ENCODE assay signal across 9 mouse cellular contexts in genomic region chr19:23507256-23507851, GRCm38 (mm10). TPM values are rescaled to one million over a fixed set of nuclear protein-coding genes. Genes with fewer than 3 reads are reported as not detected.
DNase-seq lines count a peak whose midpoint lies in the region; ATAC-seq and TF ChIP-seq lines count a peak whose summit lies in the region.
"Had no signal": no experiment of that assay in that cellular context is flagged by ENCODE, and none has a peak within 500 bp of the region (broad histone marks: within the 10 kb centered on the region; RNA-seq: fewer than 3 reads in every experiment).

No protein-coding gene starts in this region.

- H3K9me3 ChIP-seq in heart, embryonic 10.5 days, result no peaks in the 10 kb centered on the region
- no peaks in the 10 kb centered on the region for H3K9me3 ChIP-seq in forebrain, embryonic 16.5 days (ENCODE audit: control insufficient read depth, low read length)
- H3K9me3 ChIP-seq in midbrain, embryonic 13.5 days, result no peaks in the 10 kb centered on the region

- peaks cover 4% of the 10 kb centered on the region; the same call in 1 of the 2 replicates for H3K4me1 ChIP-seq in heart, embryonic 10.5 days
- H3K4me1 ChIP-seq in forebrain, embryonic 16.5 days (replicated peaks; ENCODE audit: control insufficient read depth, insufficient read depth, low read length), result peaks cover 11% of the 10 kb centered on the region
- peaks cover 14% of the 10 kb centered on the region for H3K4me1 ChIP-seq in midbrain, embryonic 13.5 days (replicated peaks)
- 0 out of 2 replicates have a peak, but pooled peaks cover 4% of the 10 kb centered on the region for H3K4me1 ChIP-seq in cerebellum, adult 2 months (ENCODE audit: control insufficient read depth, insufficient read depth, low read length)

- 0 out of 2 replicates have a peak, but pooled peaks have one; percentile 31 for ATAC-seq in forebrain, embryonic 16.5 days
- peak; percentile 85 for ATAC-seq in midbrain, embryonic 13.5 days
- no peak for ATAC-seq in erythroblast, adult 5-6 weeks (replicated peaks; ENCODE audit: low FRiP score, poor library complexity, severe bottlenecking)

- TF ChIP-seq POLR2A in cerebellum, adult 2 months (IDR thresholded peaks at IDR 0.05; ENCODE audit: borderline replicate concordance, insufficient read depth, low read length), result no peak

- H3K27ac ChIP-seq in heart, embryonic 10.5 days, result peak overlapping the region; percentile 67
- H3K27ac ChIP-seq in forebrain, embryonic 16.5 days (ENCODE audit: low read length), result no peak overlapping the region
- peak overlapping the region; percentile 84 for H3K27ac ChIP-seq in midbrain, embryonic 13.5 days
- no peak overlapping the region for H3K27ac ChIP-seq in cerebellum, adult 2 months (ENCODE audit: insufficient read depth, low read length)

- TF ChIP-seq CTCF in cerebellum, adult 2 months (IDR thresholded peaks at IDR 0.05; ENCODE audit: borderline replicate concordance, insufficient read depth, low read depth, low read length), result no peak

- intact Hi-C loops in heart, postnatal 36 days (cut with DNase I), result no loop called here

- peak overlapping the region; percentile 33 for H3K4me3 ChIP-seq in heart, embryonic 10.5 days
- H3K4me3 ChIP-seq in forebrain, embryonic 16.5 days (replicated peaks; ENCODE audit: low read length), result no peak overlapping the region
- H3K4me3 ChIP-seq in midbrain, embryonic 13.5 days (replicated peaks), result 0 out of 2 replicates have a peak overlapping the region, but pooled peaks have one; percentile 5
- H3K4me3 ChIP-seq in cerebellum, adult 2 months (replicated peaks; ENCODE audit: insufficient read depth, low read depth, low read length), result no peak overlapping the region

- DNase-seq in heart, embryonic 10.5 days (ENCODE audit: low spot score), result no peak
- DNase-seq in heart, postnatal 36 days, result no peak
- peak; percentile 75 for DNase-seq in Muller cell, postnatal 12 days (ENCODE audit: inconsistent ontology term)
- no peak for DNase-seq in cerebellum, adult 2 months
- no peak for DNase-seq in thymus, adult 18-20 months
- DNase-seq: cerebellum, adult 11-12 months had no signal

- H3K36me3 ChIP-seq in heart, embryonic 10.5 days, result no peaks in the 10 kb centered on the region
- H3K36me3 ChIP-seq in forebrain, embryonic 16.5 days (ENCODE audit: control insufficient read depth, insufficient read depth), result no peaks in the 10 kb centered on the region
- no peaks in the 10 kb centered on the region for H3K36me3 ChIP-seq in midbrain, embryonic 13.5 days

- H3K27me3 ChIP-seq in heart, embryonic 10.5 days (ENCODE audit: insufficient read depth, poor library complexity, severe bottlenecking), result no peaks in the 10 kb centered on the region
- no peaks in the 10 kb centered on the region for H3K27me3 ChIP-seq in forebrain, embryonic 16.5 days (replicated peaks; ENCODE audit: control insufficient read depth, insufficient read depth, low read length)
- H3K27me3 ChIP-seq in midbrain, embryonic 13.5 days, result no peaks in the 10 kb centered on the region
- no peaks in the 10 kb centered on the region for H3K27me3 ChIP-seq in cerebellum, adult 2 months (ENCODE audit: control insufficient read depth, insufficient read depth, low read length)

- 14% methylated on average over 14 of the region's 14 CpGs for WGBS in heart, embryonic 10.5 days
- 2% methylated on average over 14 of the region's 14 CpGs for WGBS in forebrain, embryonic 16.5 days
- WGBS in midbrain, embryonic 13.5 days, result 4% methylated on average over 14 of the region's 14 CpGs
- 29% methylated on average over 14 of the region's 14 CpGs for WGBS in cerebellum, adult 2 months

- 0 out of 2 replicates have a peak overlapping the region, but pooled peaks have one; percentile 10 for H3K9ac ChIP-seq in forebrain, embryonic 16.5 days (replicated peaks; ENCODE audit: low read depth, low read length)
- peak overlapping the region; percentile 47 for H3K9ac ChIP-seq in midbrain, embryonic 13.5 days (replicated peaks)

- H3K4me2 ChIP-seq in forebrain, embryonic 16.5 days (ENCODE audit: low read length), result peak overlapping the region; percentile 32
- peak overlapping the region; percentile 41 for H3K4me2 ChIP-seq in midbrain, embryonic 13.5 days (replicated peaks)

RNA-seq across cellular contexts. Expression of gene Mamdc2, which starts 59.1 kb away (rescaled TPM):
- 1.6 and 1.8 TPM in 2 replicates for polyA plus RNA-seq in heart, embryonic 10.5 days (2016; fragmentation: Nextera tagmentation; extraction: Ambion mirVana)
- 1 to 10 TPM; 2.0 to 2.6 TPM for total RNA-seq in heart, postnatal 36 days (2021)
- 1.3 and 1.5 TPM in 2 replicates for polyA plus RNA-seq in forebrain, embryonic 16.5 days (2015; fragmentation: Nextera tagmentation; extraction: Ambion mirVana)
- polyA plus RNA-seq in midbrain, embryonic 13.5 days (2015; fragmentation: Nextera tagmentation; extraction: Ambion mirVana), result 1.4 and 1.6 TPM in 2 replicates
- total RNA-seq in erythroblast, adult 5-6 weeks (2015; ENCODE audit: low replicate concordance), result not detected in 2 replicates
- total RNA-seq in erythroblast, adult 5-6 weeks (2017; ENCODE audit: low replicate concordance), result not detected in 2 replicates
- polyA plus RNA-seq in cerebellum, adult 2 months (2012; rRNA removed), result 2.7 and 3.6 TPM in 2 replicates

Comparison
In these comparisons a context has a peak if more than half of its experiments do, and no peak if none do; other contexts are left out.
1. H3K27ac ChIP-seq: peak in heart, embryonic 10.5 days (single experiment) and midbrain, embryonic 13.5 days (single experiment); none in forebrain, embryonic 16.5 days (single experiment) and cerebellum, adult 2 months (single experiment).
2. H3K4me3 ChIP-seq: peak in heart, embryonic 10.5 days (single experiment) and midbrain, embryonic 13.5 days (single experiment); none in forebrain, embryonic 16.5 days (single experiment) and cerebellum, adult 2 months (single experiment).